Mouse (Mus musculus) urinary bladder, postnatal 36 days (tissue): ENCODE data around the gene Psmb2.
A peak's percentile ranks its signal among the peaks of the same experiment; 100 is the strongest.

ENCODE experiments used
- DNase-seq, 2 experiments: peaks; one replicate each; pipeline ENCODE4 v3.0.0; 2022; ENCODE audit warnings: low spot score in 2 of 2, mixed read lengths in 1 of 2

Gene Psmb2

DNA sequence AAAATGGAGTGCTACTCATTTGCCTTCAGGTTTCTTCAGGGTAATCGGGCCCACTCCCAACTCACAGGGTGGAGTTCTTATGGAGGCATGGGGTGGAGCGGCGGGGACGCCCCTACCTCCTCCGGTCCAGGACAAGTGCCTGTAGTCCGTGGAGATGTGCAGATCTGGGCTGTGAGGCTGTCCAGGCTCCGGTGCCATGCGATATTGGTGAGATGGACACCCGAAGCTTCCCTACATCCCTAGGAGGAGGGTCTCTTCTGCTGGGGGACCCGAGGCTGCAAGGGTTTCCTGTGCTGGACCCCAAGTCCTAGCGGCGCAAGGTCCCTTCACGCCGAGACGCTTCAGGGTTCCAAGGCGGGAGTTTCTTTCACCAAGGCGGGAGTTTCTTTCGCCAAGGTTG lies 54.7 kb downstream of the Psmb2 start:
- no peak for DNase-seq

- no peak for DNase-seq
Measured at GRCm38 (mm10) chr4:126732531-126733380, 55.3 kb downstream of the Psmb2 start.

DNA sequence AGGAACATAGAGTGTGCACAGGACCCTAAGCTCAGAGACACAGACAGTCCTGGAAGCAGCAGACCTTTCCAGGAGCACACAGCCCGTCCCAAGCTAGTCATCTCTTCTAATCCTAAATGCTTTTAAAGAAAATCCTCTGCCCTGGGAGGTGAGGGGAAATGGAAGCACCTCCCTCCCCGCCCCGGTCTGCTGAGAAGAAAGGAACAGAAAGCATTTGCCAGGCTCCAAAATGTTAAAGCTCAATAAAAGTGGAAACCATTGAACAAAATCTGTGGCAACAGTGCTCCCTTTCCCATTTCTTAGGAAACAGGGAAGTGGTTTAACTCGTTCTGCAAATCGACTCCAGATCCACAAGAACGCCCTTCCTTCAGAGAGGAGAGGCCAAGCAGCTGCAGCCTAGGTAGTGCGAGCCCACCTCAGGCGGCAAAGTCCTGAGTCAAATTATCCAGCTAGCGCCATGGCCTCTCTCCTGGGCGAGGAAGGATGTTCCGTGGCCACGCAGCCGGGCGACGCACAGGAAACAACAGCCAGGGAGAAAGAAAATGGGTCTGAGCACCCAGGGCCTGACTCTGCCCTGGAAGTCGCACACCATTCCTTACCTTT lies 56.7 kb downstream of the Psmb2 start:
- no peak for DNase-seq

GRCm38 (mm10) chr4:126734700-126735381 lies 57.4 kb downstream of the Psmb2 start:
- no peak for DNase-seq

GRCm38 (mm10) chr4:126735382-126736000 lies 58.1 kb downstream of the Psmb2 start:
- no peak for DNase-seq

DNA sequence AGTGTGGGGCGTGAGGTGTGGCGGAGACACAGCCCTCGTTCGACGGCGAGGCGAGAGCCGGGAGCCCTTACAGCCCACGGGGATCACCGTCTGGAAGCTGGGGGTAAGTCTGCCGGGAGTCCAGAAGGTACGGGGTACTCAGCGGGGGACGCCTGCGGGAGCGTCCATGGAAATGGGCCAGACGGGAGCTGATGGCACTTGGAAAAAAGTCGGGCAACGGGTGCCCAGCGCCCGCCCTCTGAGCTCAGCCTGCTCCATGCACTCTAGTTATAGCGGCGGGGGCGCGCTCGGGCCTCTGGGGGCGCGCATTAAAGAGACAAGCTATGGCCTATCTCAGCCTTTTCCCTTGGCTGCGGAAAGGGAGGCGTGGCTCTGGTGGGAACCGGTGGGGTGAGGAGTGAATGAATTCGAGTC lies 58.6 kb downstream of the Psmb2 start, which contains the start of gene Tfap2e:
Gene Tfap2e, minus strand, starts transcription at position 240 of the 414 bp plus-strand sequence.
- DNase-seq, result no peak

DNA sequence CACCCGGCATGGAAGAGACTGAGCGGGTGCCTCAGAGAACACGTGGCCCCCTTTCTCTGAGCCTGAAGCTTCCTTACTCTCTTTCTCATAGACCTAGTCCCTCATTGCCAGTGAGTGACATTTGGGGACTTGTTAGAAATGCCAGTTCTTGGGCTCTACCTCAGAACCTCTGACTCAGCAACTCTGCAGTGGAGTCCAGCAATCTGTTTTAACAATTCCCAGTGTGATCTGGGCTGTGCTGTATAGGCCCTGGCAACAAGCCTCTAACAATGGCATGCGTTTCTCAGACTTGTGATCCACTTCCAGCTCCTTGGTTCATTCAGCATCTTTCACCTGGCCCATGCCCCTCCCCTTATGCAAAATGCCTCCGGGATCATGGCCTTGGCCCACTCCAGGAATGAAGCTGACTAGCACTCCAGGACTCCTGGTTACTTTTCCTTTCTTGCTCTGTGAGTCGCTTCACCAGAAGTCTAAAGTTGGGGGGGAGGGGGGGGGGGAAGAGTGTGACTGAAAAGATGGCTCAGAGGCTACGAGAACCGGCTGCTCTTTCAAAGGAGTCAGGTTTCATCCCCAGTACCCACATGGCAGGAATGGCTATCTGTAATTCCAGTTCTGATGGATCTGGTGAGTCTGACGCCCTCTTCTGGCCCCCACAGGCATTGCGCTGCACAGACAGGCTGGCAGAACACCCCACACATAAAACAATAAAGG lies 62.7 kb downstream of the Psmb2 start:
- no peak for DNase-seq

DNA sequence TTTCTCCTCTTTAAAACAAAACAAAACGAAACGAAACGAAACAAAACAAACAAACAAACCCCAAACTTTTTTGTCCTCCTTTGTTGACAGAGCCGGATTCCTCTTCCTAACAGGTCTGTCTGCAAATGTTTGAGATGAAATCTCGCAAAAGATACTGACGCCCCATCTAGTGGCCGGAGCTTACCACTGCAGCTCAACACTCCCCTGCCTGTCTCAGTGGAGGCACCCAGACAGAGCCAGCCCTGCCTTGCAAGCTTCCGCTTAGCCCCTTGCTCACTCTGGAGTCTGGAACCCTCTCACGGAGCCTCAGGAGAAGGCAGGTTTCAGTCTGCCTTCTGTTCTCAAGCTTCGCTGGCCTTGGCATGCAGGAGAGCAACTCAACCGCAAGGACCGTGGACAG lies 64.0 kb downstream of the Psmb2 start:
- peak; percentile 64 to 76 for DNase-seq

GRCm38 (mm10) chr4:126742976-126743375 lies 65.5 kb downstream of the Psmb2 start:
- no peak for DNase-seq

GRCm38 (mm10) chr4:126743713-126744112 lies 66.3 kb downstream of the Psmb2 start:
- DNase-seq, result no peak

GRCm38 (mm10) chr4:126744831-126745230 lies 67.4 kb downstream of the Psmb2 start:
- DNase-seq, result no peak

DNA sequence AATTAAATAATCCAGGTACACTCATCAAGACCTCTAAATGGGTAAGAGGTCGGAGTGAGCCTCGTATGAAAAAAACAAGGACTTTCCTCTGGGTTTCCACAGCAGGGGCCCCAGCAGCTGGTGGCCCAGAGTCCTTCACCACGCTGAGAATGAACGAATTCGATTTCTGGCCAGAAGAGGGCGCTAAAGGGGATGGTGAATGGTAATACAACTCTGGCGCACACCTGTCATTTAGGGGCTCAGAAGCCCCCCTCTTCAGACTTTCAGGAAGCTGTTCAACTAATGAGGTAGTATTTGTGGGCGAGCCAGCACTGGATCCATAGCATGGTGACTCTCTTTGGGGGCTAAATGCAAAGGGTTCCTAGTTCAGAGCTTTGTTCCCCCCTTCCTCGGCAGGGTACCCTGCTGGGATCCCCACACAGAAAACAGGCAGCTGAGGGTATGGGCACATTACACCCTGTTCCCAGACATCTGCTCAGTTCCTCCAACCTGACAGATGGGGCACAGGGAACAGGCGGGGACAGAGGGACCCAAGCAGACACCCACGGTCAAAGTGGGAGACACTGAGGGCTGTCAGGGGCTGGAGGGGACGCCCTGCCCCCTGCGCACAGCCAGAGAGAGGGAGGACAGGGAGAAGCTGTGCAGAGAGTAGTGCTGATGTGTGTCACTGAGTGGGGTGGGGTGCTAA lies 68.2 kb downstream of the Psmb2 start:
- DNase-seq, result no peak

DNA sequence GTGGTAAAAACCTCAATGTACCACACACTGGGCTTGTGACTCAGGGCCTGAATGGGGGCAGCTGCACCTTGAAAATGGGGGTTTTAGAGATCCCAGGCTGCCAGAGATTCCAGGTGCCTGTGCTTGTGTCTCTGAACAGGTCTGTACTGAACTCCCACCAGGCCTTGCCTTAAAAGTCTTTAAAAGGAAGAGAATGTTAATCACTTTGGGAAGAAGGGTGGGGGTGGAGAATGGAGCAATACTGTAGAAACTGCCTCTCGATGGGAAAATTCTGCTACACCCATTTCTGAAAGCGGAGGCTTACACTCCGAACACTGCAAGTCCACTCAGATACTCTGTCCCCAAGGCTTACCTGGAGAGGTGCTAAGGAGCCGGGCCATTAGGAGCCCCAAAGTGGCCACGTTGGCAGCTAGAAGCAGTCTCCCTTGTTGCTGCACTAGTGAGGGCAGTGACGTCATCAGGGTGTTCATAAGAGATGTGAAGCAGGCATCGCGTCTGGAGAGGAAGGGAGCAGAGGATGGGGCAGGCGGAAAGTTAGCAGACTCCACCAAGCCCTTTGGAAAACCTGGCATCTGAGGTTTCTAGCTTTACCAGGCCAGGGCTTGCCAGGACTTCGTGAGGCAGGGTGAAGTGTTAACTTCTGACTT lies 68.9 kb downstream of the Psmb2 start:
- no peak for DNase-seq

DNA sequence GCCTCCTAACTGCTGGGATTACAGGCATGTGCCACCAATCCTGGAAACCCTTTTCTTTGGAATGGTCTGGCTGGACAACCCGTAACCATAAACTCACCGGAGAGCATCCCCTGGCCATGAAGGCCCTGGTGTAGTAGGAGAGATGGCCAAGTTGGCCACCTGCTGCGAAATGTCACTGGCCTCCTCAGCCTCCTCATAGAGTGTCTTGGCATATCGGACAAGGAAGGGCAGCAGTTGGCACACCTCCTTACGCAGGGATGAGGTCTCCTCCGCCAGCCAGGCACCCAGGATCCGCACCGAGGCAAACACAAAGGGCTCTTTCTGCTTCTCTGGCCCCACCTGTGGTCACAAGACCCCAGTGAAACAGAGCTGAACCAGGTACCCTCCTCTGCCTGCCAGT lies 71.0 kb downstream of the Psmb2 start:
- no peak for DNase-seq

GRCm38 (mm10) chr4:126749553-126749952 lies 72.1 kb downstream of the Psmb2 start:
- no peak for DNase-seq

- DNase-seq, result peak in 1 of 2 experiments; percentile 49
Measured at GRCm38 (mm10) chr4:126750046-126750683, 72.7 kb downstream of the Psmb2 start.

- no peak for DNase-seq
Measured at GRCm38 (mm10) chr4:126750863-126751555, 73.6 kb downstream of the Psmb2 start.

DNA sequence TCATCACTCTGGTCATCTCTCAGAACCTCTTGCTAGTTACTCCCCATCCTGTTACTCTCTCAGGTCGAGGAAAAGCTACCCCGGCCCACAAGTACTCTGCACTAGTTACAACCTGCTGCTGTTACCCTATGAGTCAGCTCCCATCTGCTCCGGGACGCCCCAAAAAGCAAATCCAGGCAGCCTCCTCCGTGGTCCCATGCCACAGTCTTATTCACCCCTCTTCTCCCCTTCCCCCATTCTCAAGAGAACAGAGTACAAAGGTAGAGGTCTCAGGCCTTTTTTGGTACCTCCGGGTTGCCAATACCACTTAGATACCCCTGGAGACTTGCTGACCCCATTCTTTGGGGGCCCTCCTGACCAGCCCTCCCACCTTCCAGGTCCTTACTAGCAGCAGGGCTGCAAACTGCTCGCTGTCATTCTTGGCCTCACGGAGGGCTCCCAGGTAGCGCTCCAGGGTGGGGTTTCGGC lies 74.2 kb downstream of the Psmb2 start:
- no peak for DNase-seq

GRCm38 (mm10) chr4:126752024-126752607 lies 74.7 kb downstream of the Psmb2 start:
- no peak for DNase-seq
